In the genomic region with DNA sequence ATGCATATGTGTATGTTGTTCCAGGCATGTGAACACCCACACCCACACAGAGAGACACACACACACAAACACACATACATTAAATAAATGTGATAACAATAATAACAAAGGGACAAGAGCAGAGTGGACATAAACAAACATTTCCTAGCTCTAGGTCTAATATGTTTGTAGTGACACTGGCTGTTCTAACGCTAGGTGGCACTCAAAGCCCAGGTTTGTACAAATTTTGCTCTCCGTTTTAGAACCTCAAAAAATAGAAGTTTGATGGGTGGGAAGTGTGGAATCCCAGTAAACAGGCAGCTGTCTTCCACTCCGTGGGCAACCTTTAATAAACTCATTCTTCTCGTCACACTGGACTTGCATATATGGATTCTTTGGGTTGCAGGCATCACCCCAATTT, we compare ENCODE assay signal across 8 mouse cellular contexts. TPM values are rescaled to one million over a fixed set of nuclear protein-coding genes. Genes with fewer than 3 reads are reported as not detected.
DNase-seq lines count a peak whose midpoint lies in the region; ATAC-seq and TF ChIP-seq lines count a peak whose summit lies in the region.

No protein-coding gene starts in this region.

- DNase-seq in heart, adult 8-10 months (ENCODE audit: low spot score): peak; percentile 59
- DNase-seq in heart, adult 11 months: no peak
- peak; percentile 50 for DNase-seq in urinary bladder, postnatal 25 days (ENCODE audit: low spot score)
- no peak for DNase-seq in urinary bladder, adult 2 months (ENCODE audit: low spot score)
- peak; percentile 64 to 76 for DNase-seq in cerebellum, postnatal 36 days
- DNase-seq in kidney, postnatal 0 days (ENCODE audit: low spot score): peak; percentile 86
- DNase-seq in lung, embryonic 14.5 days: peak; percentile 92
- DNase-seq in telencephalon, adult 2 months (ENCODE audit: low read depth, low spot score): peak; percentile 35

- ATAC-seq in kidney, postnatal 0 days (replicated peaks; ENCODE audit: low FRiP score, low read depth): no peak
- no peak for ATAC-seq in lung, embryonic 14.5 days (ENCODE audit: insufficient read depth)

- no peak overlapping the region for H3K9ac ChIP-seq in kidney, postnatal 0 days (ENCODE audit: low read depth, low read length)
- H3K9ac ChIP-seq in lung, embryonic 14.5 days: no peak overlapping the region

- H3K4me3 ChIP-seq in kidney, postnatal 0 days (replicated peaks; ENCODE audit: low read depth, low read length): no peak overlapping the region
- H3K4me3 ChIP-seq in lung, embryonic 14.5 days (ENCODE audit: low read depth, low read length): no peak overlapping the region

- H3K36me3 ChIP-seq in kidney, postnatal 0 days (ENCODE audit: insufficient read depth, low read length): no peaks in the 10 kb centered on the region
- no peaks in the 10 kb centered on the region for H3K36me3 ChIP-seq in lung, embryonic 14.5 days (ENCODE audit: insufficient read depth)

- H3K4me1 ChIP-seq in kidney, postnatal 0 days (replicated peaks; ENCODE audit: insufficient read depth, low read length): no peaks in the 10 kb centered on the region
- H3K4me1 ChIP-seq in lung, embryonic 14.5 days (ENCODE audit: insufficient read depth): no peaks in the 10 kb centered on the region

- H3K4me2 ChIP-seq in kidney, postnatal 0 days (ENCODE audit: low read length): no peak overlapping the region
- H3K4me2 ChIP-seq in lung, embryonic 14.5 days: no peak overlapping the region

- WGBS in kidney, postnatal 0 days: 8% methylated on average over 4 of the region's 4 CpGs
- WGBS in lung, embryonic 14.5 days: 6% methylated on average over 4 of the region's 4 CpGs

- peak; percentile 89 for TF ChIP-seq CTCF in kidney, postnatal 0 days (IDR thresholded peaks at IDR 0.05; ENCODE audit: low read depth)
- peak; percentile 77 for TF ChIP-seq CTCF in lung, embryonic 14.5 days (IDR thresholded peaks at IDR 0.05; ENCODE audit: low read depth)

- H3K27me3 ChIP-seq in kidney, postnatal 0 days (ENCODE audit: insufficient read depth, low read length): no peaks in the 10 kb centered on the region
- no peaks in the 10 kb centered on the region for H3K27me3 ChIP-seq in lung, embryonic 14.5 days (ENCODE audit: insufficient read depth, low read length)

- H3K27ac ChIP-seq in kidney, postnatal 0 days: no peak overlapping the region
- no peak overlapping the region for H3K27ac ChIP-seq in lung, embryonic 14.5 days (ENCODE audit: low read depth)

- no peaks in the 10 kb centered on the region for H3K9me3 ChIP-seq in kidney, postnatal 0 days (replicated peaks; ENCODE audit: low read length)
- H3K9me3 ChIP-seq in lung, embryonic 14.5 days (ENCODE audit: low read depth, low read length): no peaks in the 10 kb centered on the region

RNA-seq across cellular contexts. Expression of a gene that starts 9.4 kb away (rescaled TPM):
- under 1 TPM in 1 of 4 experiments, not detected in 3; 0.57 TPM for total RNA-seq in heart, adult 8-10 months (2022)
- polyA plus RNA-seq in urinary bladder, adult 2 months (2012; rRNA removed): 0.01 TPM in 1 of 2 replicates, not detected in the other
- polyA plus RNA-seq in kidney, postnatal 0 days (2015; fragmentation: Nextera tagmentation; extraction: Ambion mirVana): 0.04 and 0.14 TPM in 2 replicates
- 0.11 and 0.20 TPM in 2 replicates for polyA plus RNA-seq in lung, embryonic 14.5 days (2014; fragmentation: Nextera tagmentation; extraction: Ambion mirVana)

RNA-seq across cellular contexts. Expression of a gene that starts 17.5 kb away (rescaled TPM):
- 10 to 100 TPM; 14.0 to 18.9 (median 16.1) TPM for total RNA-seq in heart, adult 8-10 months (2022)
- polyA plus RNA-seq in urinary bladder, adult 2 months (2012; rRNA removed): 19.0 and 19.4 TPM in 2 replicates
- 9.2 and 9.7 TPM in 2 replicates for polyA plus RNA-seq in kidney, postnatal 0 days (2015; fragmentation: Nextera tagmentation; extraction: Ambion mirVana)
- polyA plus RNA-seq in lung, embryonic 14.5 days (2014; fragmentation: Nextera tagmentation; extraction: Ambion mirVana): 18.9 and 19.2 TPM in 2 replicates

RNA-seq across cellular contexts. Expression of a gene that starts 59.8 kb away (rescaled TPM):
- 1,000 to 10,000 TPM; 2,312 to 2,801 (median 2,464) TPM for total RNA-seq in heart, adult 8-10 months (2022)
- polyA plus RNA-seq in urinary bladder, adult 2 months (2012; rRNA removed): 169 and 193 TPM in 2 replicates
- polyA plus RNA-seq in kidney, postnatal 0 days (2015; fragmentation: Nextera tagmentation; extraction: Ambion mirVana): 215 and 229 TPM in 2 replicates
- polyA plus RNA-seq in lung, embryonic 14.5 days (2014; fragmentation: Nextera tagmentation; extraction: Ambion mirVana): 124 and 128 TPM in 2 replicates

RNA-seq across cellular contexts. Expression of a gene that starts 59.9 kb away (rescaled TPM):
- 1,000 to 10,000 TPM; 1,298 to 1,376 (median 1,346) TPM for total RNA-seq in heart, adult 8-10 months (2022)
- polyA plus RNA-seq in urinary bladder, adult 2 months (2012; rRNA removed): 118 and 129 TPM in 2 replicates
- polyA plus RNA-seq in kidney, postnatal 0 days (2015; fragmentation: Nextera tagmentation; extraction: Ambion mirVana): 171 and 193 TPM in 2 replicates
- polyA plus RNA-seq in lung, embryonic 14.5 days (2014; fragmentation: Nextera tagmentation; extraction: Ambion mirVana): 118 and 124 TPM in 2 replicates

Comparison
In these comparisons a context has a peak if more than half of its experiments do, and no peak if none do; other contexts are left out.
1. DNase-seq: peak in heart, adult 8-10 months (single experiment), urinary bladder, postnatal 25 days (single experiment), cerebellum, postnatal 36 days (2 of 2), kidney, postnatal 0 days (single experiment), lung, embryonic 14.5 days (single experiment) and telencephalon, adult 2 months (single experiment); none in heart, adult 11 months (single experiment) and urinary bladder, adult 2 months (single experiment).